ENCODE assay signal across 10 mouse cellular contexts in the genomic region with DNA sequence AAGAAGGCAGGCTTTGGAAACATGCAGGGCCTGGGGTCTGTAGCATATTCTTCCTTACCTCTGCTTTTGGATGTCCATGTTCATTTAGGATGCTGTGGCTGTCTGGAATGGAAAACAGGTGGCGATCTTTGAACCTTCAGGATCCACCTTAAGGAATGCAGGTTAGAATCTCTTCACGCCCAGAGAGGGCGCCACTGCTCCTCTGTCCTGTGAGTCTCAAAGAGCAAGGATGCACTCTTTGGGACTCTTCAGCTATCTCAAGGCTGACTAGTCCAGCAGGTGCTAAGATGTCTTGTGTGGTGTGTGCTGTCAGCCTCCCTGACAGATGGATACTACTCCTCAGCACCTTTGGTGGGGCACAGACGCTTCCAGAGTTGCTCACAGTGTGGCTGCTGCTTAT. TPM values are rescaled to one million over a fixed set of nuclear protein-coding genes. Genes with fewer than 3 reads are reported as not detected.
DNase-seq lines count a peak whose midpoint lies in the region; TF ChIP-seq lines count a peak whose summit lies in the region.
"Had no signal": no experiment of that assay in that cellular context is flagged by ENCODE, and none has a peak within 500 bp of the region (broad histone marks: within the 10 kb centered on the region; RNA-seq: fewer than 3 reads in every experiment).

No protein-coding gene starts in this region.

- H3K4me1 ChIP-seq in cerebellum, adult 2 months (ENCODE audit: control insufficient read depth, insufficient read depth, low read length): no peaks in the 10 kb centered on the region
- H3K4me1 ChIP-seq: intestine, embryonic 15.5 days; liver, embryonic 15.5 days had no signal

- H3K27ac ChIP-seq in cerebellum, adult 2 months (ENCODE audit: insufficient read depth, low read length): no peak overlapping the region
- H3K27ac ChIP-seq: intestine, embryonic 15.5 days; liver, embryonic 15.5 days had no signal

- peak; percentile 60; the same call in 1 of the 2 replicates for TF ChIP-seq CTCF in cerebellum, adult 2 months (IDR thresholded peaks at IDR 0.05; ENCODE audit: borderline replicate concordance, insufficient read depth, low read depth, low read length)

- 58% methylated on average over 4 of the region's 4 CpGs for whole genome bisulfite sequencing in cerebellum, adult 2 months

- no peaks in the 10 kb centered on the region for H3K27me3 ChIP-seq in cerebellum, adult 2 months (ENCODE audit: control insufficient read depth, insufficient read depth, low read length)
- H3K27me3 ChIP-seq: intestine, embryonic 15.5 days; liver, embryonic 15.5 days had no signal

- TF ChIP-seq POLR2A in cerebellum, adult 2 months (IDR thresholded peaks at IDR 0.05; ENCODE audit: borderline replicate concordance, insufficient read depth, low read length): no peak

- no peak overlapping the region for H3K4me3 ChIP-seq in cerebellum, adult 2 months (replicated peaks; ENCODE audit: insufficient read depth, low read depth, low read length)
- H3K4me3 ChIP-seq: intestine, embryonic 15.5 days; liver, embryonic 15.5 days had no signal

- no peak for DNase-seq in cerebellum, adult 2 months
- DNase-seq in cerebellum, adult 8-10 months: no peak
- peak; percentile 44 for DNase-seq in kidney, postnatal 10 days
- no peak for DNase-seq in kidney, adult 9 months
- peak; percentile 29 for DNase-seq in A20 (ENCODE audit: low read depth, low spot score)
- peak; percentile 9 for DNase-seq in embryo, embryonic 11 days
- no peak for DNase-seq in frontal cortex, postnatal 36 days (ENCODE audit: low spot score in 2 of 2)
- DNase-seq in right cerebral cortex, postnatal 10 days (ENCODE audit: low spot score in 2 of 2): no peak

RNA-seq across cellular contexts. Expression of gene Ift140, which starts 20.3 kb away (rescaled TPM):
- polyA plus RNA-seq in cerebellum, adult 2 months (2012; rRNA removed): 18.0 and 19.2 TPM in 2 replicates

RNA-seq across cellular contexts. Expression of gene Cramp1l, which starts 20.6 kb away (rescaled TPM):
- 19.8 and 21.3 TPM in 2 replicates for polyA plus RNA-seq in cerebellum, adult 2 months (2012; rRNA removed)

RNA-seq across cellular contexts. Expression of gene Tmem204, which starts 47.2 kb away (rescaled TPM):
- polyA plus RNA-seq in cerebellum, adult 2 months (2012; rRNA removed): 20.4 and 22.8 TPM in 2 replicates

Comparison
In these comparisons a context has a peak if more than half of its experiments do, and no peak if none do; other contexts are left out.
1. DNase-seq: peak in kidney, postnatal 10 days (single experiment), A20 (single experiment) and embryo, embryonic 11 days (single experiment); none in cerebellum, adult 2 months (0 of 2), cerebellum, adult 8-10 months (single experiment), kidney, adult 9 months (single experiment), frontal cortex, postnatal 36 days (0 of 2) and right cerebral cortex, postnatal 10 days (0 of 2).